Mouse (Mus musculus) embryo, embryonic 9.5 days (tissue): ENCODE measurements around the gene Tpsb2.

Experiments
- DNase-seq: peaks from one replicate; pipeline ENCODE4 v3.0.0-alpha.2; 2017; ENCODE audit errors: extremely low spot score

Tpsb2 gene

GRCm38 (mm10) chr17:25407352-25407751 lies 41.2 kb downstream of the Tpsb2 start:
- no peak for DNase-seq

GRCm38 (mm10) chr17:25408302-25408999 lies 42.3 kb downstream of the Tpsb2 start:
- DNase-seq: no peak

- DNase-seq: no peak
These were observed 43.5 kb downstream of the Tpsb2 start for GRCm38 (mm10) chr17:25409621-25410020.

- no peak for DNase-seq
These were observed 44.1 kb downstream of the Tpsb2 start for GRCm38 (mm10) chr17:25410180-25410579.

- DNase-seq: no peak
These were observed 44.7 kb downstream of the Tpsb2 start for GRCm38 (mm10) chr17:25410786-25411185.

- DNase-seq: no peak
These were observed 45.1 kb downstream of the Tpsb2 start for GRCm38 (mm10) chr17:25411251-25411650.

- DNase-seq: no peak
These were observed 48.1 kb downstream of the Tpsb2 start for GRCm38 (mm10) chr17:25414209-25414608.

- DNase-seq: no peak
These were observed 48.8 kb downstream of the Tpsb2 start for GRCm38 (mm10) chr17:25414917-25415316.

GRCm38 (mm10) chr17:25415421-25415913 lies 49.4 kb downstream of the Tpsb2 start:
- DNase-seq: peak; percentile 68

- no peak for DNase-seq
These were observed 50.1 kb downstream of the Tpsb2 start for GRCm38 (mm10) chr17:25416219-25416618.

GRCm38 (mm10) chr17:25417990-25418389 lies 51.9 kb downstream of the Tpsb2 start:
- DNase-seq: no peak
